Mouse (Mus musculus): ENCODE measurements around the gene Cib4. TPM values are rescaled to one million over a fixed set of nuclear protein-coding genes. Genes with fewer than 3 reads are reported as not detected.

Cib4 gene
- polyA plus RNA-seq, 1 experiment from 2014 or later = not detected

DNA sequence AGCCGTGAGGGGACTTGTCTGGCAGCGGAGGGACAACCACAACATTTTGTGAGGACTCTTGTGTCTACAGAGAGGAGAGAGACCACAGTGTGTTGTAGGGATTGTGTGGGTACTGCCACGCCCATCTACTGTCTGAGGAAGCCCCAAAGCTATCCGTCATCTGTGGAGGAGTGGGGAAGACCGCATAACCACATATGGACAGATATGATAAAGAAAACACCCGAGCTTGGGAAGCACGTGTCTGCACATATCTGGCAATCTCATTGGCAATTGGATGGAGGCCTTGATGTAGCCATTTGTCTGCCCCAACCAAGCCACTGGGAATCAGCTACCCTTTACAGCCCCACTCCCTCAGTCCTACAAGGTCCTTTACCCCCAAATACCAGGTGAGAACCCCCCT is 30.6 kb upstream of the Cib4 start:
- Histone ChIP-seq H3K9me3 (ENCODE audit: low read length) (no peaks in the 10 kb centered on the region), H3K4me2 (replicated peaks; ENCODE audit: low read depth, low read length) (no peak overlapping the region), H3K4me1 (ENCODE audit: insufficient read depth, low read length) (no peaks in the 10 kb centered on the region), H3K9ac (replicated peaks; ENCODE audit: low read length) (no peak overlapping the region), H3K27me3 (ENCODE audit: insufficient read depth, low read length) (no peaks in the 10 kb centered on the region), H3K4me3 (ENCODE audit: low read length) (no peak overlapping the region), H3K36me3 (ENCODE audit: insufficient read depth, low read length) (no peaks in the 10 kb centered on the region), H3K27ac (ENCODE audit: low read length) (no peak overlapping the region)
- ATAC-seq (ENCODE audit: low FRiP score, low TSS enrichment) = no peak
- 83% methylated on average over 7 of the region's 7 CpGs for whole genome bisulfite sequencing

GRCm38 (mm10) chr5:30574367-30574766 is 28.7 kb upstream of the Cib4 start:
- Histone ChIP-seq H3K9me3 (ENCODE audit: low read length) (no peaks in the 10 kb centered on the region), H3K36me3 (ENCODE audit: insufficient read depth, low read length) (no peaks in the 10 kb centered on the region), H3K27ac (ENCODE audit: low read length) (no peak overlapping the region), H3K27me3 (ENCODE audit: insufficient read depth, low read length) (no peaks in the 10 kb centered on the region), H3K9ac (replicated peaks; ENCODE audit: low read length) (no peak overlapping the region), H3K4me2 (replicated peaks; ENCODE audit: low read depth, low read length) (no peak overlapping the region), H3K4me3 (ENCODE audit: low read length) (no peak overlapping the region), H3K4me1 (ENCODE audit: insufficient read depth, low read length) (no peaks in the 10 kb centered on the region)
- WGBS = 88% methylated on average over 8 of the region's 8 CpGs
- no peak for ATAC-seq (ENCODE audit: low FRiP score, low TSS enrichment)

GRCm38 (mm10) chr5:30571820-30572219 is 26.2 kb upstream of the Cib4 start:
- ATAC-seq (ENCODE audit: low FRiP score, low TSS enrichment) = no peak
- no peak overlapping the region for H3K27ac ChIP-seq (ENCODE audit: low read length)

DNA sequence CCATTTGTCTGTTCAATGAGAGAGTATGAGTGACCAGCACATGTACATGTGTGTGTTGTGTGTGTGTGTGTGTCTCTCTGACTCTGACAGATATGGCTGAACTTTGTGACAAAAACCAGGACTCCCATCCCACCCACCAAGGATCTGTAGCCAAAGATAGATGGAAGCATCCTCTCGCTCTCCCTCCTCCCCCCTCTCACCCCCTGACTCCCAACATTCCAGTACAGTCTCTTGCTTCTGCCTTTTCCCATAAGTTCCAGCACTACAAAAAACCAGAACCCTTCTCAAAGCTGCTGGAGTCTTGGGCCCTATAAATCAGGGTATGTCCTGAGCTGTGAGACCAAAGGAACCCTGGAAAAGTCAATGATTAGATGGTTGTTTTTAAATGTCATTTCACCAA is 22.8 kb upstream of the Cib4 start:
- Histone ChIP-seq H3K36me3 (ENCODE audit: insufficient read depth, low read length) (no peaks in the 10 kb centered on the region), H3K4me2 (replicated peaks; ENCODE audit: low read depth, low read length) (no peak overlapping the region), H3K27ac (ENCODE audit: low read length) (no peak overlapping the region), H3K4me1 (ENCODE audit: insufficient read depth, low read length) (no peaks in the 10 kb centered on the region), H3K4me3 (ENCODE audit: low read length) (no peak overlapping the region), H3K9ac (replicated peaks; ENCODE audit: low read length) (no peak overlapping the region), H3K27me3 (ENCODE audit: insufficient read depth, low read length) (no peaks in the 10 kb centered on the region), H3K9me3 (ENCODE audit: low read length) (no peaks in the 10 kb centered on the region)
- 76% methylated on average over 1 of the region's 1 CpGs for WGBS
- ATAC-seq (ENCODE audit: low FRiP score, low TSS enrichment) = no peak

More at GRCm38 (mm10) chr5:30571820-30572219, 26.2 kb upstream of the Cib4 start:
- Histone ChIP-seq H3K4me1 (ENCODE audit: insufficient read depth, low read length) (no peaks in the 10 kb centered on the region), H3K4me3 (ENCODE audit: low read length) (no peak overlapping the region), H3K27me3 (ENCODE audit: insufficient read depth, low read length) (no peaks in the 10 kb centered on the region), H3K9me3 (ENCODE audit: low read length) (no peaks in the 10 kb centered on the region), H3K36me3 (ENCODE audit: insufficient read depth, low read length) (no peaks in the 10 kb centered on the region), H3K9ac (replicated peaks; ENCODE audit: low read length) (no peak overlapping the region), H3K4me2 (replicated peaks; ENCODE audit: low read depth, low read length) (no peak overlapping the region)
- 78% methylated on average over 5 of the region's 5 CpGs for WGBS

GRCm38 (mm10) chr5:30559986-30560493 is 14.4 kb upstream of the Cib4 start:
- H3K9ac ChIP-seq (replicated peaks; ENCODE audit: low read length) = no peak overlapping the region

DNA sequence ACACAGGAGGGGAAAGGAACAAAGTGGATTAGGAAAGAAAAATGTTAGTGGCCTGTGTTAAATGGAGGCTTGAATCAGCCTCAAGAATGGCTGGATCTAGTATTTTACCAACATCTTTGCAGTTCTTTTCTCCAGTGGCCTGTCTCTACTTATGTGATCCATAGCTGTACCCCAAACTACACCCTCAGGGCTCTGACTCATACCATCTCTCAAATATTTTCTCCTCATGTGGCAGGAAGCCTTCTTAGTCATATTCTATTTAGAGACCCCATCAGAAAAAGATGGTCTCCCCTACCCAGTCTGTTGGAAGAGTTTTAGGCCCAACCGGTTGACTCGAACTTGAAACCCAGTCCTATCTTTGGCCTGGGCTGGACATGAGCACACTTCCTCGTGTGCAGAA is 13.8 kb upstream of the Cib4 start:
- Histone ChIP-seq H3K4me1 (ENCODE audit: insufficient read depth, low read length) (no peaks in the 10 kb centered on the region), H3K4me2 (replicated peaks; ENCODE audit: low read depth, low read length) (no peak overlapping the region), H3K9me3 (ENCODE audit: low read length) (no peaks in the 10 kb centered on the region; the same call in 1 of the 2 replicates), H3K36me3 (ENCODE audit: insufficient read depth, low read length) (no peaks in the 10 kb centered on the region), H3K27me3 (ENCODE audit: insufficient read depth, low read length) (no peaks in the 10 kb centered on the region), H3K4me3 (ENCODE audit: low read length) (no peak overlapping the region), H3K9ac (replicated peaks; ENCODE audit: low read length) (no peak overlapping the region), H3K27ac (ENCODE audit: low read length) (no peak overlapping the region)
- ATAC-seq (ENCODE audit: low FRiP score, low TSS enrichment) = no peak
- WGBS = 81% methylated on average over 3 of the region's 3 CpGs

More at GRCm38 (mm10) chr5:30559986-30560493, 14.4 kb upstream of the Cib4 start:
- no peak overlapping the region for H3K27ac ChIP-seq (ENCODE audit: low read length)
- H3K4me2 ChIP-seq (replicated peaks; ENCODE audit: low read depth, low read length) = no peak overlapping the region
- H3K9me3 ChIP-seq (ENCODE audit: low read length) = no peaks in the 10 kb centered on the region; the same call in 1 of the 2 replicates
- WGBS = 17% methylated on average over 3 of the region's 3 CpGs
- H3K4me1 ChIP-seq (ENCODE audit: insufficient read depth, low read length) = no peaks in the 10 kb centered on the region
- ATAC-seq (ENCODE audit: low FRiP score, low TSS enrichment) = no peak
- H3K4me3 ChIP-seq (ENCODE audit: low read length) = no peak overlapping the region
- no peaks in the 10 kb centered on the region for H3K36me3 ChIP-seq (ENCODE audit: insufficient read depth, low read length)
- no peaks in the 10 kb centered on the region for H3K27me3 ChIP-seq (ENCODE audit: insufficient read depth, low read length)

- ATAC-seq (ENCODE audit: low FRiP score, low TSS enrichment) = no peak
- no peak overlapping the region for H3K27ac ChIP-seq (ENCODE audit: low read length)
These were observed 10.6 kb upstream of the Cib4 start for GRCm38 (mm10) chr5:30556284-30556683.

GRCm38 (mm10) chr5:30554981-30555380 is 9.3 kb upstream of the Cib4 start:
- no peaks in the 10 kb centered on the region for H3K36me3 ChIP-seq (ENCODE audit: insufficient read depth, low read length)
- ATAC-seq (ENCODE audit: low FRiP score, low TSS enrichment) = no peak
- no peak overlapping the region for H3K4me2 ChIP-seq (replicated peaks; ENCODE audit: low read depth, low read length)
- no peak overlapping the region for H3K27ac ChIP-seq (ENCODE audit: low read length)
- 75% methylated on average over 8 of the region's 8 CpGs for WGBS
- no peak overlapping the region for H3K9ac ChIP-seq (replicated peaks; ENCODE audit: low read length)
- H3K9me3 ChIP-seq (ENCODE audit: low read length) = no peaks in the 10 kb centered on the region
- no peaks in the 10 kb centered on the region for H3K4me1 ChIP-seq (ENCODE audit: insufficient read depth, low read length)
- no peaks in the 10 kb centered on the region for H3K27me3 ChIP-seq (ENCODE audit: insufficient read depth, low read length)
- no peak overlapping the region for H3K4me3 ChIP-seq (ENCODE audit: low read length)

More at GRCm38 (mm10) chr5:30556284-30556683, 10.6 kb upstream of the Cib4 start:
- Histone ChIP-seq H3K27me3 (ENCODE audit: insufficient read depth, low read length) (no peaks in the 10 kb centered on the region), H3K4me2 (replicated peaks; ENCODE audit: low read depth, low read length) (no peak overlapping the region), H3K9me3 (ENCODE audit: low read length) (no peaks in the 10 kb centered on the region; the same call in 1 of the 2 replicates), H3K4me3 (ENCODE audit: low read length) (no peak overlapping the region), H3K9ac (replicated peaks; ENCODE audit: low read length) (no peak overlapping the region), H3K4me1 (ENCODE audit: insufficient read depth, low read length) (no peaks in the 10 kb centered on the region), H3K36me3 (ENCODE audit: insufficient read depth, low read length) (no peaks in the 10 kb centered on the region)
- 61% methylated on average over 3 of the region's 3 CpGs for WGBS

- H3K36me3 ChIP-seq (ENCODE audit: insufficient read depth, low read length) = no peaks in the 10 kb centered on the region
- no peak overlapping the region for H3K4me3 ChIP-seq (ENCODE audit: low read length)
- H3K4me2 ChIP-seq (replicated peaks; ENCODE audit: low read depth, low read length) = no peak overlapping the region
- no peaks in the 10 kb centered on the region for H3K9me3 ChIP-seq (ENCODE audit: low read length)
- H3K27me3 ChIP-seq (ENCODE audit: insufficient read depth, low read length) = no peaks in the 10 kb centered on the region
- H3K27ac ChIP-seq (ENCODE audit: low read length) = no peak overlapping the region
- H3K4me1 ChIP-seq (ENCODE audit: insufficient read depth, low read length) = no peaks in the 10 kb centered on the region
- ATAC-seq (ENCODE audit: low FRiP score, low TSS enrichment) = no peak
- H3K9ac ChIP-seq (replicated peaks; ENCODE audit: low read length) = no peak overlapping the region
- WGBS = 88% methylated on average over 13 of the region's 13 CpGs
These were observed 8.3 kb upstream of the Cib4 start for GRCm38 (mm10) chr5:30553936-30554335.

GRCm38 (mm10) chr5:30552006-30552405 is 6.4 kb upstream of the Cib4 start:
- Histone ChIP-seq H3K4me3 (ENCODE audit: low read length) (no peak overlapping the region), H3K27me3 (ENCODE audit: insufficient read depth, low read length) (no peaks in the 10 kb centered on the region), H3K9ac (replicated peaks; ENCODE audit: low read length) (no peak overlapping the region), H3K27ac (ENCODE audit: low read length) (no peak overlapping the region), H3K4me2 (replicated peaks; ENCODE audit: low read depth, low read length) (no peak overlapping the region), H3K4me1 (ENCODE audit: insufficient read depth, low read length) (no peaks in the 10 kb centered on the region), H3K9me3 (ENCODE audit: low read length) (no peaks in the 10 kb centered on the region), H3K36me3 (ENCODE audit: insufficient read depth, low read length) (no peaks in the 10 kb centered on the region)
- WGBS = 80% methylated on average over 6 of the region's 6 CpGs
- ATAC-seq (ENCODE audit: low FRiP score, low TSS enrichment) = no peak

Data from kidney, embryonic 16.5 days (tissue).